Mouse (Mus musculus) kidney, embryonic 14.5 days (tissue): ENCODE data around the gene Gnai2. TPM values are rescaled to one million over a fixed set of nuclear protein-coding genes. Genes with fewer than 3 reads are reported as not detected.

Experiments
- ATAC-seq: fragments of 200-750 bp; cut with Nextera tagmentation; 2 replicates; pipeline ENCODE4 v1.8.0; 2017; ENCODE audit warnings: moderate number of reproducible peaks, mild to moderate bottlenecking, moderate TSS enrichment, moderate library complexity; ENCODE audit not compliant: low FRiP score, low TSS enrichment
- H3K27ac ChIP-seq: fragments of 300-500 bp; sonication (generic); 2 replicates; pipeline ENCODE4 v1.5.1; 2014; ENCODE audit warnings: low read depth, mild to moderate bottlenecking, low read length, moderate library complexity, mixed read lengths
- H3K27me3 ChIP-seq: fragments of 300-500 bp; sonication (generic); 2 replicates; pipeline ENCODE4 v1.6.1; 2014; ENCODE audit warnings: mild to moderate bottlenecking, low read length; ENCODE audit not compliant: control insufficient read depth, insufficient read depth
- H3K36me3 ChIP-seq: fragments of 300-500 bp; sonication (generic); 2 replicates; pipeline ENCODE4 v1.6.1; 2014; ENCODE audit warnings: low read length, mixed read lengths; ENCODE audit not compliant: control insufficient read depth, insufficient read depth
- H3K4me1 ChIP-seq: fragments of 300-500 bp; sonication (generic); 2 replicates; pipeline ENCODE4 v1.6.1; 2014; ENCODE audit warnings: low read length, mixed read lengths; ENCODE audit not compliant: control insufficient read depth, insufficient read depth
- H3K4me2 ChIP-seq: fragments of 300-500 bp; sonication (generic); replicated peaks from 2 replicates; pipeline ENCODE4 v1.6.1; 2014; ENCODE audit warnings: low read depth, mild to moderate bottlenecking, low read length
- H3K4me3 ChIP-seq: fragments of 300-500 bp; sonication (generic); 2 replicates; pipeline ENCODE4 v1.5.1; 2014; ENCODE audit warnings: mild to moderate bottlenecking, low read length
- H3K9ac ChIP-seq: fragments of 300-500 bp; sonication (generic); 2 replicates; pipeline ENCODE4 v1.6.1; 2014; ENCODE audit warnings: low read depth, mild to moderate bottlenecking, low read length, moderate library complexity
- H3K9me3 ChIP-seq: fragments of 300-500 bp; sonication (generic); 2 replicates; pipeline ENCODE4 v1.6.1; 2016; ENCODE audit warnings: low read length; ENCODE audit not compliant: control insufficient read depth
- WGBS: fragments of 180-500 bp; shearing (Covaris S2); extraction: QIAGEN DNeasy Blood & Tissue Kit; methylation state at CpG from one replicate; pipeline ENCODE4 v1.1.7; 2014; 5-methylcytosine and 5-hydroxymethylcytosine counted together
- polyA plus RNA-seq: library from polyadenylated mRNA; unstranded; fragments of >200 nt; fragmentation: Nextera tagmentation; extraction: Ambion mirVana; gene quantifications from 2 replicates; pipeline ENCODE4 v1.2.1, GENCODE M21; 2014

Gene Gnai2
- polyA plus RNA-seq, 1 experiment from 2014 or later: 386 TPM

GRCm38 (mm10) chr9:107583174-107583573 is 52.0 kb downstream of the Gnai2 start:
- no peaks in the 10 kb centered on the region for H3K27me3 ChIP-seq
- H3K4me1 ChIP-seq: peaks cover 18% of the 10 kb centered on the region
- H3K4me2 ChIP-seq: no peak overlapping the region
- peaks cover 6% of the 10 kb centered on the region; the same call in 1 of the 2 replicates for H3K36me3 ChIP-seq
- 94% methylated on average over 14 of the region's 14 CpGs for WGBS
- no peak for ATAC-seq
- H3K9me3 ChIP-seq: no peaks in the 10 kb centered on the region
- H3K9ac ChIP-seq: no peak overlapping the region
- H3K4me3 ChIP-seq: no peak overlapping the region
- no peak overlapping the region for H3K27ac ChIP-seq

GRCm38 (mm10) chr9:107582509-107583062 is 52.6 kb downstream of the Gnai2 start:
- Histone ChIP-seq H3K4me2 (no peak overlapping the region), H3K9ac (no peak overlapping the region), H3K4me3 (no peak overlapping the region), H3K9me3 (no peaks in the 10 kb centered on the region), H3K27me3 (no peaks in the 10 kb centered on the region), H3K4me1 (peaks cover 18% of the 10 kb centered on the region), H3K36me3 (peaks cover 6% of the 10 kb centered on the region; the same call in 1 of the 2 replicates), H3K27ac (no peak overlapping the region)
- WGBS: 93% methylated on average over 7 of the region's 7 CpGs
- no peak for ATAC-seq

GRCm38 (mm10) chr9:107581584-107581983 is 53.6 kb downstream of the Gnai2 start:
- WGBS: 71% methylated on average over 4 of the region's 4 CpGs
- ATAC-seq: no peak
- H3K9ac ChIP-seq: peak overlapping the region; percentile 77; the same call in 1 of the 2 replicates
- H3K4me2 ChIP-seq: peak overlapping the region; percentile 79
- H3K27ac ChIP-seq: peak overlapping the region; percentile 91; the same call in 1 of the 2 replicates
- H3K36me3 ChIP-seq: peaks cover 6% of the 10 kb centered on the region; the same call in 1 of the 2 replicates
- peak overlapping the region; percentile 62 for H3K4me3 ChIP-seq
- no peaks in the 10 kb centered on the region for H3K9me3 ChIP-seq
- H3K4me1 ChIP-seq: peaks cover 27% of the 10 kb centered on the region
- H3K27me3 ChIP-seq: no peaks in the 10 kb centered on the region

GRCm38 (mm10) chr9:107580501-107581317 is 54.5 kb downstream of the Gnai2 start, which contains the start of gene Hyal3:
Gene Hyal3, plus strand, starts transcription at chr9:107580818.
- Histone ChIP-seq H3K4me1 (peaks cover 34% of the 10 kb centered on the region), H3K4me3 (peak within 1 kb of the TSS; percentile 62), H3K9ac (peak within 1 kb of the TSS; percentile 77), H3K27ac (peak within 1 kb of the TSS; percentile 91), H3K27me3 (no peaks in the 10 kb centered on the region), H3K4me2 (peak within 1 kb of the TSS; percentile 79), H3K36me3 (peaks cover 6% of the 10 kb centered on the region; the same call in 1 of the 2 replicates), H3K9me3 (no peaks in the 10 kb centered on the region)
- under 1% methylated on average over 32 of the region's 32 CpGs for WGBS
- ATAC-seq: peak; percentile 60

- no peak overlapping the region for H3K27ac ChIP-seq
- 93% methylated on average over 14 of the region's 14 CpGs for WGBS
- ATAC-seq: no peak
These were observed 55.9 kb downstream of the Gnai2 start for GRCm38 (mm10) chr9:107579023-107579900.

GRCm38 (mm10) chr9:107578587-107578986 is 56.6 kb downstream of the Gnai2 start, which contains the start of gene Naa80:
Gene Naa80, plus strand, starts transcription at chr9:107578887.
- H3K27ac ChIP-seq: no peak within 1 kb of the TSS
- peaks cover 34% of the 10 kb centered on the region for H3K4me1 ChIP-seq
- H3K36me3 ChIP-seq: peaks cover 12% of the 10 kb centered on the region; the same call in 1 of the 2 replicates
- ATAC-seq: no peak
- 86% methylated on average over 3 of the region's 3 CpGs for WGBS
- no peaks in the 10 kb centered on the region for H3K27me3 ChIP-seq
- no peaks in the 10 kb centered on the region for H3K9me3 ChIP-seq
- H3K4me2 ChIP-seq: peak within 1 kb of the TSS; percentile 58; the same call in 1 of the 2 replicates
- 0 out of 2 replicates have a peak within 1 kb of the TSS, but pooled peaks have one; percentile 53 for H3K9ac ChIP-seq
- no peak within 1 kb of the TSS for H3K4me3 ChIP-seq

More at GRCm38 (mm10) chr9:107579023-107579900, 55.9 kb downstream of the Gnai2 start:
- H3K9me3 ChIP-seq: no peaks in the 10 kb centered on the region
- H3K9ac ChIP-seq: no peak overlapping the region
- H3K27me3 ChIP-seq: no peaks in the 10 kb centered on the region
- H3K4me3 ChIP-seq: no peak overlapping the region
- peaks cover 34% of the 10 kb centered on the region for H3K4me1 ChIP-seq
- H3K4me2 ChIP-seq: no peak overlapping the region; the same call in 1 of the 2 replicates
- peaks cover 10% of the 10 kb centered on the region; the same call in 1 of the 2 replicates for H3K36me3 ChIP-seq

GRCm38 (mm10) chr9:107577871-107578270 is 57.3 kb downstream of the Gnai2 start:
- WGBS: 94% methylated on average over 10 of the region's 10 CpGs
- Histone ChIP-seq H3K9me3 (no peaks in the 10 kb centered on the region), H3K36me3 (peaks cover 13% of the 10 kb centered on the region), H3K27me3 (no peaks in the 10 kb centered on the region), H3K4me2 (peak overlapping the region; percentile 58; the same call in 1 of the 2 replicates), H3K27ac (no peak overlapping the region), H3K4me3 (no peak overlapping the region), H3K9ac (0 out of 2 replicates have a peak overlapping the region, but pooled peaks have one; percentile 53), H3K4me1 (peaks cover 34% of the 10 kb centered on the region)
- ATAC-seq: no peak

- Histone ChIP-seq H3K9me3 (no peaks in the 10 kb centered on the region), H3K9ac (peak within 1 kb of the TSS; percentile 53), H3K4me1 (peaks cover 29% of the 10 kb centered on the region), H3K36me3 (peaks cover 26% of the 10 kb centered on the region), H3K4me2 (peak within 1 kb of the TSS; percentile 58), H3K4me3 (peak within 1 kb of the TSS; percentile 40), H3K27me3 (no peaks in the 10 kb centered on the region), H3K27ac (peak within 1 kb of the TSS; percentile 76)
- ATAC-seq: peak; percentile 67
- 25% methylated on average over 16 of the region's 16 CpGs for WGBS
These were observed 58.6 kb downstream of the Gnai2 start, which contains the start of gene Hyal1 for GRCm38 (mm10) chr9:107576357-107577107. Gene Hyal1, plus strand, starts transcription at chr9:107576927.
